Mouse (Mus musculus): ENCODE measurements around the gene Olfr520. TPM values are rescaled to one million over a fixed set of nuclear protein-coding genes. Genes with fewer than 3 reads are reported as not detected.
"Not testable (repeated sequence)": the region's sequence is repeated elsewhere in the genome, so short reads cannot be mapped to it uniquely, and the experiment has no call there.

The Olfr520 gene
- polyA plus RNA-seq, 1 experiment from 2014 or later = not detected

GRCm38 (mm10) chr7:99706341-99707037 is 23.6 kb upstream of the Olfr520 start:
- 28% methylated on average over 4 of the region's 4 CpGs for WGBS (ENCODE audit: missing documents)
- no peaks in the 10 kb centered on the region for H3K36me3 ChIP-seq (ENCODE audit: inconsistent target)
- peak overlapping the region; percentile 27 for H3K27ac ChIP-seq
- no peaks in the 10 kb centered on the region for H3K79me2 ChIP-seq (ENCODE audit: inconsistent target)
- no peak overlapping the region; the same call in 1 of the 2 replicates for H3K4me3 ChIP-seq (ENCODE audit: inconsistent target)

GRCm38 (mm10) chr7:99707038-99707595 is 23.0 kb upstream of the Olfr520 start:
- peak overlapping the region; percentile 27 for H3K27ac ChIP-seq
- no peaks in the 10 kb centered on the region for H3K36me3 ChIP-seq (ENCODE audit: inconsistent target)
- WGBS (ENCODE audit: missing documents) = 32% methylated on average over 4 of the region's 4 CpGs
- no peak overlapping the region for H3K4me3 ChIP-seq (ENCODE audit: inconsistent target)
- H3K79me2 ChIP-seq (ENCODE audit: inconsistent target) = no peaks in the 10 kb centered on the region

- Histone ChIP-seq H3K79me2 (ENCODE audit: inconsistent target) (no peaks in the 10 kb centered on the region), H3K4me3 (ENCODE audit: inconsistent target) (no peak overlapping the region), H3K36me3 (ENCODE audit: inconsistent target) (no peaks in the 10 kb centered on the region), H3K27ac (peak overlapping the region; percentile 27)
- 90% methylated on average over 6 of the region's 6 CpGs for WGBS (ENCODE audit: missing documents)
Observed at GRCm38 (mm10) chr7:99707671-99708070, 22.4 kb upstream of the Olfr520 start.

- Histone ChIP-seq H3K36me3 (ENCODE audit: inconsistent target) (no peaks in the 10 kb centered on the region), H3K4me3 (ENCODE audit: inconsistent target) (no peak overlapping the region), H3K79me2 (ENCODE audit: inconsistent target) (no peaks in the 10 kb centered on the region), H3K27ac (peak overlapping the region; percentile 27; the same call in 1 of the 2 replicates)
- 86% methylated on average over 8 of the region's 8 CpGs for WGBS (ENCODE audit: missing documents)
Observed at GRCm38 (mm10) chr7:99708301-99708721, 21.8 kb upstream of the Olfr520 start.

DNA sequence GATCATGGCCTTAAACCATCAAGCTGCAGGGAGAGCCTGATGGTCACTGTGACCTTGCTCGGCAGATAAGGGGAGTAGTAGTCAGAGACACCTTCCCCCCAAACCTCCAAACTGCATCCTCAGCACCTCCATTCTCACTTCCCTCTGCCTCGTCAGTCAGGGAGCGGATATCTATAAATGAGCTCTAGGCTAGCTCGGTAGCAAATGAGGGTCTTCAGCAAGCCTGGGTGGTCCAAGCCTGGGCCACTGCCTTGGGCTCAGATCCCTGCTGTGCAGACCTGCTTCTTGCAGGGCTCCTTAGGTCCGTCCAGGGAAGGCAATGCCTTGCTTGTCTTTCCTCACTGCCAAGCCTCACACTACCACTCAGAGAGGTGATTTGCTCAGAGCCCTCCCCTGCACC is 21.3 kb upstream of the Olfr520 start:
- Histone ChIP-seq H3K36me3 (ENCODE audit: inconsistent target) (no peaks in the 10 kb centered on the region), H3K4me3 (ENCODE audit: inconsistent target) (no peak overlapping the region), H3K79me2 (ENCODE audit: inconsistent target) (no peaks in the 10 kb centered on the region), H3K27ac (peak overlapping the region; percentile 27; the same call in 1 of the 2 replicates)
- WGBS (ENCODE audit: missing documents) = 58% methylated on average over 5 of the region's 5 CpGs

- 84% methylated on average over 7 of the region's 7 CpGs for WGBS (ENCODE audit: missing documents)
- H3K79me2 ChIP-seq (ENCODE audit: inconsistent target) = no peaks in the 10 kb centered on the region
- no peaks in the 10 kb centered on the region for H3K36me3 ChIP-seq (ENCODE audit: inconsistent target)
- H3K4me3 ChIP-seq (ENCODE audit: inconsistent target) = no peak overlapping the region
- 0 out of 2 replicates have a peak overlapping the region, but pooled peaks have one; percentile 66 for H3K27ac ChIP-seq
Observed at GRCm38 (mm10) chr7:99709992-99710391, 20.1 kb upstream of the Olfr520 start.

- peak overlapping the region; percentile 66 for H3K27ac ChIP-seq
- H3K36me3 ChIP-seq (ENCODE audit: inconsistent target) = no peaks in the 10 kb centered on the region
- 27% methylated on average over 1 of the region's 1 CpGs for WGBS (ENCODE audit: missing documents)
- no peaks in the 10 kb centered on the region for H3K79me2 ChIP-seq (ENCODE audit: inconsistent target)
- H3K4me3 ChIP-seq (ENCODE audit: inconsistent target) = no peak overlapping the region
Observed at GRCm38 (mm10) chr7:99710476-99710875, 19.6 kb upstream of the Olfr520 start.

- peak within 1 kb of the TSS; percentile 66 for H3K27ac ChIP-seq
- WGBS (ENCODE audit: missing documents) = 23% methylated on average over 8 of the region's 8 CpGs
- no peaks in the 10 kb centered on the region for H3K79me2 ChIP-seq (ENCODE audit: inconsistent target)
Observed at GRCm38 (mm10) chr7:99711166-99711565, 18.9 kb upstream of the Olfr520 start, which contains the start of gene Slco2b1. TSS of gene Slco2b1 (minus strand) at chr7:99711340.

GRCm38 (mm10) chr7:99712431-99712830 is 17.6 kb upstream of the Olfr520 start:
- 98% methylated on average over 4 of the region's 4 CpGs for WGBS (ENCODE audit: missing documents)
- H3K79me2 ChIP-seq (ENCODE audit: inconsistent target) = no peaks in the 10 kb centered on the region
- no peak overlapping the region for H3K4me3 ChIP-seq (ENCODE audit: inconsistent target)
- H3K27ac ChIP-seq = no peak overlapping the region
- H3K36me3 ChIP-seq (ENCODE audit: inconsistent target) = no peaks in the 10 kb centered on the region

More at GRCm38 (mm10) chr7:99711166-99711565, 18.9 kb upstream of the Olfr520 start, which contains the start of gene Slco2b1:
- no peak within 1 kb of the TSS for H3K4me3 ChIP-seq (ENCODE audit: inconsistent target)
- no peaks in the 10 kb centered on the region for H3K36me3 ChIP-seq (ENCODE audit: inconsistent target)

DNA sequence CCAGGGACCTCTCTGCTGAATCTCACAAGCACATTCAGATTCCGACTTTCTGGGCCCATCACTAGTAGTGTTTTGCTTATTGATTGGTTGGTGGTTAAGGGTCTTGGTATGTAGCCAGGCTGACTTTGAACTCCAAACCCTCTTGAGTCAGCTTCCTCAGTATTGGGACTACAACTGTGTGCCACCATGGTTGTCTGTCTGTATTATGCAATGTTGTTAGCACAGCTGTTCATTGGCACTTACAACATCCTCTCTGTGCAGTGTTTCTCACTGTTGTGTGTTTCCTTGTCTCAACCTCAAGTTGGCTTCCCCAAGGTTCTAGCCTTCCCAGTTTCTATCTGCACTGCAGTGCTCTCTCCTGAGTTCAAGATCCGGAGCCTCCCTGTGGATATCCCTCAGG is 13.5 kb upstream of the Olfr520 start:
- H3K36me3 ChIP-seq (ENCODE audit: inconsistent target) = no peaks in the 10 kb centered on the region
- 100% methylated on average over 2 of the region's 2 CpGs for WGBS (ENCODE audit: missing documents)
- no peaks in the 10 kb centered on the region for H3K79me2 ChIP-seq (ENCODE audit: inconsistent target)
- H3K4me3 ChIP-seq (ENCODE audit: inconsistent target) = no peak overlapping the region
- no peak overlapping the region for H3K27ac ChIP-seq

GRCm38 (mm10) chr7:99734612-99735011 is 4.5 kb downstream of the Olfr520 start:
- H3K4me3 ChIP-seq (ENCODE audit: inconsistent target) = no peak overlapping the region
- H3K27ac ChIP-seq = no peak overlapping the region
- H3K36me3 ChIP-seq (ENCODE audit: inconsistent target) = no peaks in the 10 kb centered on the region
- 42% methylated on average over 2 of the region's 2 CpGs for WGBS (ENCODE audit: missing documents)
- no peaks in the 10 kb centered on the region for H3K79me2 ChIP-seq (ENCODE audit: inconsistent target)

DNA sequence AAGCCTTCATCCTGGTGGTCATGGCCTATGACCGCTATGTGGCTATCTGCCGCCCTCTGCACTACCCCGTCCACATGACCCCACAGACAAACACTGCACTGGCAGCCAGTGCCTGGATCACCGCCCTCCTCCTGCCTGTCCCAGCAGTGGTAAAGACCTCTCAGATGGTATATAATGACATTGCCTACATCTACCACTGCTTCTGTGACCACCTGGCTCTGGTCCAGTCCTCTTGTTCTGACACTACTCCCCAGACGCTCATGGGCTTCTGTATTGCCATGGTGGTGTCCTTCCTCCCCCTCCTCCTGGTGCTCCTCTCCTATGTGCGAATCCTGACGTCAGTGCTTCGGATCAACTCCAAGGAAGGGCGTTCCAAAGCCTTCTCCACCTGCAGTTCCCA is 5.4 kb downstream of the Olfr520 start:
- 97% methylated on average over 8 of the region's 9 CpGs for WGBS (ENCODE audit: missing documents)
- H3K36me3 ChIP-seq (ENCODE audit: inconsistent target); H3K27ac ChIP-seq; H3K79me2 ChIP-seq (ENCODE audit: inconsistent target); H3K4me3 ChIP-seq (ENCODE audit: inconsistent target): not testable (repeated sequence)

DNA sequence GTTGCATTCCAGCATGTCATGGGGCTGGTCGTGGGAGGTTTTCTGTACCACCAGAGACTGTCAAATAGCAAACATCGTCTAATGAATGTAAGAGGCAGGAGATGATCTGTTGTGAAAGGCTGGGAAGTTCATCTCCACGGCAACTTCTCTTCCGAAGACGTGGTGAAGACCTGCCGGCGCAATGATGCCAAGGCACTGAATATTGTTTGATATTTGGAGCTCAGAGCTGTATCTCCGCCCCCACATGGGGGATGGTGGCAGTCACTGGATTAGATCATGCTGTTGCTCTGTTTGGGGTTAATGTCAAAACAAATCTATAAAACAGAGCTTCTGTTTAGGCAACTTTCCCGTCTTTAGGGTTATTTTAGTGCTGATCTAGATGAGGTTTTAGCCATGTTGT is 9.2 kb downstream of the Olfr520 start:
- H3K79me2 ChIP-seq (ENCODE audit: inconsistent target) = no peaks in the 10 kb centered on the region
- 82% methylated on average over 9 of the region's 9 CpGs for WGBS (ENCODE audit: missing documents)
- H3K4me3 ChIP-seq (ENCODE audit: inconsistent target) = no peak overlapping the region
- no peak overlapping the region for H3K27ac ChIP-seq
- no peaks in the 10 kb centered on the region for H3K36me3 ChIP-seq (ENCODE audit: inconsistent target)

DNA sequence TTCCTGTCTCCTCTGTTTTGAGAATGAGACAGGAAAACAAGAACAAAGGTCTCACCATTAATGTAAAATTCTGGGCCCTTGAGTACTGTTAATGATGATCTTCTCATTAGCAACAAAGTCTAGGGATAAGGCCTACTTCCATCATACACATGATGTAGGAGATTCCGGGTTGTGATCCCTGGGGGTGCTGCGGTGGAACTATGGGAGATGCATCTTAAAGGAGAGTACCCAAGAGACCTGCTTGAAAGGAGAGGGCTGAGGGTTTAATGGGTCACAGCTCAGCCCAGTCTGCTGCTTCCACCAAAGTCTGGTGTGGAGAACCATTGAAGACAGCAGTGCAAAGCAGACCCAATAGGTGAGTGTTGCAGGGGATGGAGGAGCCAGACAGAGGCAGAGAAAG is 33.1 kb downstream of the Olfr520 start, which contains the start of gene Olfr521:
Olfr521 (plus strand) TSS at position 301 of the 400 bp plus-strand sequence.
- Histone ChIP-seq H3K36me3 (ENCODE audit: inconsistent target) (no peaks in the 10 kb centered on the region), H3K27ac (no peak within 1 kb of the TSS), H3K4me3 (ENCODE audit: inconsistent target) (no peak within 1 kb of the TSS), H3K79me2 (ENCODE audit: inconsistent target) (no peaks in the 10 kb centered on the region)
- WGBS (ENCODE audit: missing documents) = 96% methylated on average over 2 of the region's 2 CpGs

GRCm38 (mm10) chr7:99781385-99781784 is 51.3 kb downstream of the Olfr520 start:
- H3K4me3 ChIP-seq (ENCODE audit: inconsistent target) = no peak overlapping the region
- H3K79me2 ChIP-seq (ENCODE audit: inconsistent target) = no peaks in the 10 kb centered on the region
- H3K36me3 ChIP-seq (ENCODE audit: inconsistent target) = no peaks in the 10 kb centered on the region
- H3K27ac ChIP-seq = peak overlapping the region; percentile 63
- WGBS (ENCODE audit: missing documents) = 16% methylated on average over 5 of the region's 5 CpGs
